Mouse (Mus musculus): Measurements from ENCODE around the gene Rfx8. TPM values are rescaled to one million over a fixed set of nuclear protein-coding genes. Genes with fewer than 3 reads are reported as not detected.

Gene Rfx8
- polyA plus RNA-seq, 1 experiment, result 0.14 TPM

GRCm38 (mm10) chr1:39720186-39720585 is 611 bp downstream of the Rfx8 start:
- TF ChIP-seq POLR2A (IDR thresholded peaks at IDR 0.05; ENCODE audit: borderline replicate concordance, extremely low read depth, low read depth, low read length) (no peak), CTCF (IDR thresholded peaks at IDR 0.05; ENCODE audit: insufficient read depth, low read length) (no peak)
- peaks cover 6% of the 10 kb centered on the region; the same call in 1 of the 2 replicates for H3K4me1 ChIP-seq (ENCODE audit: control insufficient read depth, insufficient read depth, low read length)
- 35% methylated on average over 2 of the region's 2 CpGs for WGBS
- H3K4me3 ChIP-seq (replicated peaks; ENCODE audit: extremely low read depth, low read depth, low read length), result no peak overlapping the region
- no peak for DNase-seq

GRCm38 (mm10) chr1:39715551-39715950 is 5.2 kb downstream of the Rfx8 start:
- Histone ChIP-seq H3K4me1 (ENCODE audit: control insufficient read depth, insufficient read depth, low read length) (peaks cover 26% of the 10 kb centered on the region), H3K4me3 (replicated peaks; ENCODE audit: extremely low read depth, low read depth, low read length) (no peak overlapping the region)
- no peak for TF ChIP-seq CTCF (IDR thresholded peaks at IDR 0.05; ENCODE audit: insufficient read depth, low read length)
- no peak for TF ChIP-seq POLR2A (IDR thresholded peaks at IDR 0.05; ENCODE audit: borderline replicate concordance, extremely low read depth, low read depth, low read length)
- 76% methylated on average over 7 of the region's 7 CpGs for WGBS
- no peak for DNase-seq

DNA sequence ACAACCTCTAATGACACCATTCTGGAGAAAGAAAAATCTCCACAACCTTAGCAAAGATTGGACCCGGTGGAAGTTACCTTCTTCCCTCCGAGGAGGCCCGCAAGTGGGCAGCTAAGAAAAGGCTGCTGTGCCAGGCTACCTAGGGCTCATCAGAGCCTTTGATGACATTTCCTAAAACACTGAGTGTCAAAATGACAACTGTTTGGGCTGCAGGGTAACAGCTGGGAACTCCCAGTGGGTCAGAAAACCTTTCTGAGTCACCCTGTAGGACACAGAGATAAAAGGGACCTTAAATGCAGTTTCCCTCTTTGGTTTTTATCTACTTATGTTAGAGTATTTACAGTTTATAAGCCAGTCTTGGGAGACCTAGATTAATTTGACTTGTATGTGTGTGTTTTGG is 6.1 kb downstream of the Rfx8 start:
- Histone ChIP-seq H3K4me3 (replicated peaks; ENCODE audit: extremely low read depth, low read depth, low read length) (no peak overlapping the region), H3K4me1 (ENCODE audit: control insufficient read depth, insufficient read depth, low read length) (peaks cover 29% of the 10 kb centered on the region)
- TF ChIP-seq POLR2A (IDR thresholded peaks at IDR 0.05; ENCODE audit: borderline replicate concordance, extremely low read depth, low read depth, low read length), result no peak
- no peak for TF ChIP-seq CTCF (IDR thresholded peaks at IDR 0.05; ENCODE audit: insufficient read depth, low read length)
- 30% methylated on average over 3 of the region's 3 CpGs for WGBS
- no peak for DNase-seq

DNA sequence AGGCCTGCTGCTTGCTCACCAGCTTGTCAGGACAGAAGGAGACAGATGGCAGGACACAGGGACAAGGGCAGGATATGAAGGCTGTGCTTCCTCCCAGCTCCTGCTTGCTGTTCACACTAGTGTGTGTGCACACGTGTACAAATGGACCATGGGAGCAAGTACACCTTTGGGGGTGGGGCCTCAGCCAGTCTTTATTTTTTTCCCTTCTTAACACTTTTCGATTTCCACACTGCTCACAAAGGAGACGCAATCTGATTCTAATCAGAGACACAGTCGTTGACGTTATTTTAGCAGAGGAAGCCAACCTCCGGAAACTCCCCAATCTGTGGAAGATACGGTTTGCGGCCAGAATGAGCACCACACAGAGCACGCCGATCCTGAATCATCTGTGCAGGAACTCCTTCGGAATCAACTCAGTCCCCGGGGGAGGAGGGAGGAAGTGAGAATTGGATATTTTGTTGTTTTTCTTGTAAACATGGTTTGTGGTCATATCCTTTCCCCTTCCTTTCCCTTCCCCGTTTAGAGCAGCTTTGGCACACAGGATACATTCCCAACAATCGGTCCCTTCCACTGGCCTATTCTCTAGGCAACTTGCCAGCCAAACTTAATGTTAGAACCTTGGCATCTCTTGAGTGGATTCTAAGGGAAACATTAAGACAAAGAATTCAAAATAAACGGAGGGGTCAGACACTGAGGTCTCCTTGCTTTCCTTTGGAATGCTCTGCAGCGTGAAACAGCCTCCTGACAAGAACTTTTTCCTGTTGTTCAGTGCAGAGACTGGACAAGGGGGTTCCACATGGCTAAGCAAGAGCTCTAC is 6.7 kb downstream of the Rfx8 start:
- 16% methylated on average over 16 of the region's 16 CpGs for WGBS
- H3K4me1 ChIP-seq (ENCODE audit: control insufficient read depth, insufficient read depth, low read length), result peaks cover 29% of the 10 kb centered on the region
- no peak overlapping the region for H3K4me3 ChIP-seq (replicated peaks; ENCODE audit: extremely low read depth, low read depth, low read length)
- TF ChIP-seq POLR2A (IDR thresholded peaks at IDR 0.05; ENCODE audit: borderline replicate concordance, extremely low read depth, low read depth, low read length) (no peak), CTCF (IDR thresholded peaks at IDR 0.05; ENCODE audit: insufficient read depth, low read length) (no peak)
- DNase-seq, result no peak

DNA sequence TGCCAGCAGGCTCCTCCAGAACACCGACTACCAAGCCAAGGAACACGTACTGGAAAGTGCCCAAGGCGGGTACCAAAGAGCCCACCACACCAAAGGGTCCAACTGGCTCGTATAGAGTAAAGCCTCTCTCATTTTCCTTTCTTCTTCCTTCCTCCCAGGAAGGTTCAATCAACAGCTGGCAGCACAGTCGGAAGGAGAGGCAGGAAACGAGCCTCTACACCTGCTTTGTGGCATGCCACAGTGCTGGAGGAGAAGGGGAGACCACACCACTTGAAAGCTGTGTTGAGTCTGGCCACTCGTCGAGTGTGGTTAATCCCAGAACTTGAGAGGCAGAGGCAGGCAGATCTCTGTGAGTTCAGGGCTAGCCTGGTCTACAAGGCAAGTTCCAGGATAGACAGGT is 7.5 kb downstream of the Rfx8 start:
- Histone ChIP-seq H3K4me3 (replicated peaks; ENCODE audit: extremely low read depth, low read depth, low read length) (no peak overlapping the region), H3K4me1 (ENCODE audit: control insufficient read depth, insufficient read depth, low read length) (peaks cover 29% of the 10 kb centered on the region)
- WGBS, result 56% methylated on average over 8 of the region's 8 CpGs
- no peak for DNase-seq
- no peak for TF ChIP-seq POLR2A (IDR thresholded peaks at IDR 0.05; ENCODE audit: borderline replicate concordance, extremely low read depth, low read depth, low read length)
- no peak for TF ChIP-seq CTCF (IDR thresholded peaks at IDR 0.05; ENCODE audit: insufficient read depth, low read length)

DNA sequence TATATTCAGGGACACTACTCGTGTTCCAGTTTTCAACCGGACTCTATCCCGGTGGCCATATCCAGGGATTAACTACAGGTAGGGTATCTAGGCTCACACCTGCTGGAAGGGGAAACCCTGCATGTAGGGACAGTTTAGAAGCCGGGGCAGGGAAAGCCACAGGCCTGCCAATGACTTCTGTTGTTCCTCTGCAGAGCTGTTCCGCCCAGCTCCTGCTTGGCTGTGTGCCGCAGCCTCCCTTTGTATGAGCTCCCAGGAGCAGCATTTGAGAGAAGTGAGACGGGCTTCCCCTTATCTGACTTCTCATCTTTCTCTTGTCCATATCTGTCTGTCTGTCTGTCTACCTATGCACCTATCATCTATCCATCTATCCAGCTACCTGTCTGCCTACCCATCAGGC is 8.5 kb downstream of the Rfx8 start:
- TF ChIP-seq CTCF (IDR thresholded peaks at IDR 0.05; ENCODE audit: insufficient read depth, low read length), result no peak
- TF ChIP-seq POLR2A (IDR thresholded peaks at IDR 0.05; ENCODE audit: borderline replicate concordance, extremely low read depth, low read depth, low read length), result no peak
- no peak for DNase-seq
- 56% methylated on average over 7 of the region's 7 CpGs for WGBS
- peaks cover 29% of the 10 kb centered on the region for H3K4me1 ChIP-seq (ENCODE audit: control insufficient read depth, insufficient read depth, low read length)
- H3K4me3 ChIP-seq (replicated peaks; ENCODE audit: extremely low read depth, low read depth, low read length), result no peak overlapping the region

DNA sequence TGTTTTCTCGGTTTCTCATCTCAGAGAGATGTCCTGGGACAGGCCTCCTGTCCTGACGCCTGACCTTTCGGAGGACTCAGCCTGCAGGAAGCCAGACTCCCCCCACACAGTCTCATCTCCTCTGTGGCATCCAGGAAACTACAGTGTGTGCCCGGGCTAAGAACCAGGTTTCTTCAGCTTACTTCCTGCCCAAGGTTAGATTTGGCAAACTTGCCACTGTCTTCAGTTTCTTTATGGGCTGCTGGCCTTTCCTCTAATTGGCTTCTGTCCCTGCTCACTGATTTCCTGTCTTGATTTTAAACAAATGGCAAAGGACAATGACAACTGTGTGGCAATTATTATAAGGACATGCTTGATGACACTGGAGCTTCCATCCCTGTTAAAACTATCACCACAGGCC is 10.2 kb downstream of the Rfx8 start:
- TF ChIP-seq CTCF (IDR thresholded peaks at IDR 0.05; ENCODE audit: insufficient read depth, low read length) (no peak), POLR2A (IDR thresholded peaks at IDR 0.05; ENCODE audit: borderline replicate concordance, extremely low read depth, low read depth, low read length) (no peak)
- 40% methylated on average over 4 of the region's 4 CpGs for WGBS
- H3K4me1 ChIP-seq (ENCODE audit: control insufficient read depth, insufficient read depth, low read length), result peaks cover 28% of the 10 kb centered on the region
- no peak overlapping the region for H3K4me3 ChIP-seq (replicated peaks; ENCODE audit: extremely low read depth, low read depth, low read length)
- no peak for DNase-seq

- 91% methylated on average over 5 of the region's 5 CpGs for WGBS
- TF ChIP-seq CTCF (IDR thresholded peaks at IDR 0.05; ENCODE audit: insufficient read depth, low read length) (no peak), POLR2A (IDR thresholded peaks at IDR 0.05; ENCODE audit: borderline replicate concordance, extremely low read depth, low read depth, low read length) (no peak)
- Histone ChIP-seq H3K4me3 (replicated peaks; ENCODE audit: extremely low read depth, low read depth, low read length) (no peak overlapping the region), H3K4me1 (ENCODE audit: control insufficient read depth, insufficient read depth, low read length) (peaks cover 23% of the 10 kb centered on the region)
- DNase-seq, result no peak
Measured at GRCm38 (mm10) chr1:39710016-39710415, 10.8 kb downstream of the Rfx8 start.

DNA sequence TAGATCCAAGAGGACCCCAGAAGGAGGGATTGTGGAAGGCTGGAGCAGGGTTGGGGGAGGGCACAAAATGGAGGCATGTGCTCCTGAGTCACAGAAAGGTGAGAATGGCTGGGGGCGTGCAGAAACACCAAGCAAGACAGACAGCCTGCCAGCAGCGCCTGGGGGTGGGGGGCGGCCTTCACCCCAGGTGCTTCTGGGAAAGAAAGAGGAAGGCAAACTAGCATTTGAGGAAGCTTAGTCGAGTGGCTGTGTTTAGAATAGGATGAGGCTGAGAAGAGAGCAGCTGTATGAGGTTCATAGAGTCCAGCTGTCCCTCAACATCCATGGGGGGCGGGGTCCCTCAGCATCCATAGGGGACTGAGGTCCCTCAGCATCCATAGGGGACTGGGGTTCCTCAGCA is 12.0 kb downstream of the Rfx8 start:
- Histone ChIP-seq H3K4me1 (ENCODE audit: control insufficient read depth, insufficient read depth, low read length) (peaks cover 19% of the 10 kb centered on the region), H3K4me3 (replicated peaks; ENCODE audit: extremely low read depth, low read depth, low read length) (no peak overlapping the region)
- no peak for DNase-seq
- no peak for TF ChIP-seq POLR2A (IDR thresholded peaks at IDR 0.05; ENCODE audit: borderline replicate concordance, extremely low read depth, low read depth, low read length)
- no peak for TF ChIP-seq CTCF (IDR thresholded peaks at IDR 0.05; ENCODE audit: insufficient read depth, low read length)
- 88% methylated on average over 5 of the region's 5 CpGs for WGBS
